Mouse (Mus musculus) limb, embryonic 11.5 days (tissue): ENCODE results near the gene Adamts7. TPM values are rescaled to one million over a fixed set of nuclear protein-coding genes. Genes with fewer than 3 reads are reported as not detected.

Source experiments
- ATAC-seq: fragments of 200-750 bp; cut with Nextera tagmentation; 2 replicates; pipeline ENCODE4 v1.8.0; 2017; ENCODE audit warnings: low read depth; ENCODE audit not compliant: insufficient number of reproducible peaks, low FRiP score, low TSS enrichment
- DNase-seq: peaks from one replicate; pipeline ENCODE4 v3.0.0-alpha.2; 2015; ENCODE audit warnings: low spot score
- H3K27ac ChIP-seq: fragments of 300-500 bp; sonication (generic); replicated peaks from 2 replicates; pipeline ENCODE4 v1.5.1; 2014; ENCODE audit warnings: low read depth, mild to moderate bottlenecking, low read length
- H3K27me3 ChIP-seq: fragments of 300-500 bp; sonication (generic); 2 replicates; pipeline ENCODE4 v1.6.1; 2014; ENCODE audit warnings: mild to moderate bottlenecking, low read length, mixed read lengths; ENCODE audit not compliant: control insufficient read depth, insufficient read depth
- H3K36me3 ChIP-seq: fragments of 300-500 bp; sonication (generic); 2 replicates; pipeline ENCODE4 v1.6.1; 2014; ENCODE audit warnings: mild to moderate bottlenecking, low read length, moderate library complexity, mixed read lengths; ENCODE audit not compliant: control insufficient read depth, insufficient read depth
- H3K4me1 ChIP-seq: fragments of 300-500 bp; sonication (generic); 2 replicates; pipeline ENCODE4 v1.6.1; 2014; ENCODE audit warnings: low read length, mixed read lengths; ENCODE audit not compliant: control insufficient read depth, insufficient read depth
- H3K4me2 ChIP-seq: fragments of 300-500 bp; sonication (generic); 2 replicates; pipeline ENCODE4 v1.6.1; 2014; ENCODE audit warnings: low read depth, mild to moderate bottlenecking, moderate library complexity; ENCODE audit not compliant: severe bottlenecking
- H3K4me3 ChIP-seq: fragments of 300-500 bp; sonication (generic); 2 replicates; pipeline ENCODE4 v1.5.1; 2014; ENCODE audit warnings: low read depth, low read length
- H3K9ac ChIP-seq: fragments of 300-500 bp; sonication (generic); 2 replicates; pipeline ENCODE4 v1.6.1; 2014; ENCODE audit warnings: mild to moderate bottlenecking, low read length
- H3K9me3 ChIP-seq: fragments of 300-500 bp; sonication (generic); 2 replicates; pipeline ENCODE4 v1.6.1; 2016; ENCODE audit warnings: low read length; ENCODE audit not compliant: control insufficient read depth
- WGBS: fragments of 180-500 bp; shearing (Covaris S2); extraction: QIAGEN DNeasy Blood & Tissue Kit; methylation state at CpG from one replicate; pipeline ENCODE4 v1.1.7; 2014; 5-methylcytosine and 5-hydroxymethylcytosine counted together
- polyA plus RNA-seq: library from polyadenylated mRNA; unstranded; fragments of >200 nt; fragmentation: Nextera tagmentation; extraction: Ambion mirVana; gene quantifications from 2 replicates; pipeline ENCODE4 v1.2.1, GENCODE M21; 2014

Gene Adamts7
- polyA plus RNA-seq, 1 experiment from 2014 or later = 12.7 TPM

DNA sequence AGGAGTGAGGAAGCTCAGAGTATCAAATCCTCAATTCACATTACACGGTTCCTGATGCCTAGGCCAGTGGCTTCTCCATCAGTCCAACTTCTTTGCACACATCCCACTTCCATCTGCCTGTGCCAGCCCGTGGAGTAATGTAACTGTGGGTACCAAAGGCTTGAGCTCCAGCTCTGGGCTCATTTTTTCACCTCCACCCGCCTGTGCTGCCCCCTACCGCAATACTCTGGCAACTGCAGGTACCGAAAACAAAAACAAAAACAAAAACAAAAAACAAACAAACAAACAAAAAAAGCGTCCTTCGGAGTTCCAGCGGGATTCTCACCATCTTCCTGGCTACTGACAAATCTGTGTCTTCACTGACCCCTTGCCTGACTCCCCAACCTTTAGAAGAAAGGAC is 27.4 kb upstream of the Adamts7 start:
- Histone ChIP-seq H3K27me3 (no peaks in the 10 kb centered on the region), H3K4me3 (no peak overlapping the region), H3K36me3 (no peaks in the 10 kb centered on the region), H3K9me3 (no peaks in the 10 kb centered on the region), H3K9ac (no peak overlapping the region), H3K4me1 (no peaks in the 10 kb centered on the region), H3K4me2 (no peak overlapping the region), H3K27ac (no peak overlapping the region)
- WGBS = 79% methylated on average over 8 of the region's 8 CpGs
- ATAC-seq (no peak), DNase-seq (no peak)

DNA sequence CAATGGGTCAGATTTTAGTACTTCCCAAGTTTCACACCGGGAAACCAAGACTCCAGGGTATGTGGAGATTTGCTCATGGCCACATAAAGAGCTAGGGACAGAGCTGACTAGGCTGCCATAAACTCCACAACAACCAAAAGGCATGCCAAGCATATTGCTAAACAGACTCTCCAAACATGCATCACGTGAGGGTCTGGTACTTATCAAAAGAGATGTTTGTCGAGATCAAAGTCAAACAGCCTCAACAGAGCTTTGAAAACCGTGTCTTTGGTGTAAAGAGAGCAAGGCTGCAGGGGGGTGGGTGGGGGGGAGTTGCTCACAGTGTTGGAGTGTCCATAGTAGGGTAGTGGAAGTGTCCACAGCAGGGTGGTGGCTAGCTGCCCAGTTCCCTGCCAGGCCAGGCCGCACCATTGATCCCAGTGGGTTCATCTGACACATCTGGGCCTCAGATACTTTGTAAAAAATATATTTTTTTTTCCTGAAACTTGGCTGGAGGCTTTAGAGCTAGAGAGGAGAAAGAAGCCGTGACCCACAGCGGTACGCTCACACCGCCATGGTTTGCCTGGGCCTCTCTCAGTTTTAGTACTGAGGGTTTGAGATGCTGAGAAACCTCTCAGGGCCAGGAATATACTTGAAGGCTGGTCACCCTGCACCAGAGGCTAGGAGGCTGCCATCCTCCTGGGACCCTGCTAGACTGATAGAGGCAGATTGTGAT is 26.7 kb upstream of the Adamts7 start:
- H3K4me3 ChIP-seq = no peak overlapping the region
- DNase-seq (no peak), ATAC-seq (no peak)
- H3K27ac ChIP-seq = no peak overlapping the region
- 69% methylated on average over 9 of the region's 9 CpGs for WGBS
- no peaks in the 10 kb centered on the region for H3K36me3 ChIP-seq
- H3K9me3 ChIP-seq = no peaks in the 10 kb centered on the region
- no peaks in the 10 kb centered on the region for H3K27me3 ChIP-seq
- H3K9ac ChIP-seq = no peak overlapping the region
- no peak overlapping the region for H3K4me2 ChIP-seq
- no peaks in the 10 kb centered on the region for H3K4me1 ChIP-seq

DNA sequence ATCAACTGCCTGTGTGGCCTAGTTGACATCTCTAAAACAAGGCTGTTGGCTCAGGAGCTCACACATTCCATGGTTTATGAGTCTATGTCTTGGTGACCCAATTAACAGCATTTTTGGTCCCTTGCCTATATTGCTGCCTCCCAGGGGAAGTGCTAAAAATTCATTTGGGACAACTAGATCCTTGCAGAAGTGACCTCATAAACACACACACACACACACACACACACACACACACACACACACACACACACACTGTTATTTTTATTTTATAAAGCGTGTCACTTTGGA is 26.2 kb upstream of the Adamts7 start:
- Histone ChIP-seq H3K27ac (no peak overlapping the region), H3K4me1 (no peaks in the 10 kb centered on the region), H3K36me3 (no peaks in the 10 kb centered on the region), H3K9me3 (no peaks in the 10 kb centered on the region), H3K4me3 (no peak overlapping the region), H3K9ac (no peak overlapping the region), H3K4me2 (no peak overlapping the region), H3K27me3 (no peaks in the 10 kb centered on the region)
- DNase-seq (no peak), ATAC-seq (no peak)
- WGBS = 91% methylated on average over 1 of the region's 1 CpGs

DNA sequence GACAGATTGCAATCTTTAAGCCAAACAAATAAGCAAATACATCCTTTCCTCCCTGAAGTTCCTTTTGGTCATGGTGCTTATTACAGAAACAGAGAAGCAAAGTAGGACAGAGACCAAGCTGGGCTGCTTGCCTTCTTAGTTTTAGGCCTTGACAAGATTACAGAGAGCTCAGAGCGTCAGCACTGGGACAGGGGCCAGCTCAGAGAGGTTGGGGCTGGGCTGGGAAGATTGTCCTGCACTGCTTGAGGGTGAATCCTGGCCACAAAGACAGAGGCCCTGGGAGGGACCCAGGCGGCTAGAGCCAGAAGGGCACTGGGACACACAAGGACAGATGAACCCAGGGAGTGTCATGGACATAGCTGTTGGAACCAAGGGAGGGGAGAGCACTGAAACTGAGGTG is 17.1 kb upstream of the Adamts7 start:
- DNase-seq = no peak
- WGBS = 39% methylated on average over 2 of the region's 2 CpGs

DNA sequence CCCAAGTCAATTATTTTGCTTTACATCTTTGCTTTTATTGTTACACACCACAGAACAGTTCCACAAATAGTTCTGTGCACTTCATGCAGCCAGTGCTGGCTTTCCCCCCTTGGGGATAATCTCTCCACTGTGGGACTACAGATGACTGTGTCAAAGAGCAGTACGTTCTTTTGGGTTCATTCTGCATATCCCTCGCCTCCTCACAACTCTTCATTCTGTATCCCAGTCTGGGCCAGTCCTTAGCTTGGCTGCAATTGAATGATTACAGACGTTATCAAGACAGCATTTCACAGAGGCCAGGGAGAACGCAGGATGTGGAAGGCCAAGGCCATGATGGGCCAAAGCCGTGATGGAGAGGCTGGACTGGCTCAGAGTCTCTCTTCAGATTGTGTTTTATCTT is 16.0 kb upstream of the Adamts7 start:
- no peak overlapping the region for H3K4me2 ChIP-seq
- DNase-seq (no peak), ATAC-seq (no peak)
- 81% methylated on average over 5 of the region's 5 CpGs for WGBS
- no peaks in the 10 kb centered on the region for H3K27me3 ChIP-seq
- H3K9ac ChIP-seq = no peak overlapping the region
- H3K4me1 ChIP-seq = no peaks in the 10 kb centered on the region
- no peaks in the 10 kb centered on the region for H3K9me3 ChIP-seq
- H3K27ac ChIP-seq = no peak overlapping the region
- H3K4me3 ChIP-seq = no peak overlapping the region
- H3K36me3 ChIP-seq = no peaks in the 10 kb centered on the region

More for the DNA sequence above, 17.1 kb upstream of the Adamts7 start:
- H3K27ac ChIP-seq = no peak overlapping the region
- H3K9ac ChIP-seq = no peak overlapping the region
- no peaks in the 10 kb centered on the region for H3K27me3 ChIP-seq
- no peaks in the 10 kb centered on the region for H3K9me3 ChIP-seq
- no peaks in the 10 kb centered on the region for H3K36me3 ChIP-seq
- H3K4me2 ChIP-seq = no peak overlapping the region
- ATAC-seq = no peak
- no peaks in the 10 kb centered on the region for H3K4me1 ChIP-seq
- no peak overlapping the region for H3K4me3 ChIP-seq

DNA sequence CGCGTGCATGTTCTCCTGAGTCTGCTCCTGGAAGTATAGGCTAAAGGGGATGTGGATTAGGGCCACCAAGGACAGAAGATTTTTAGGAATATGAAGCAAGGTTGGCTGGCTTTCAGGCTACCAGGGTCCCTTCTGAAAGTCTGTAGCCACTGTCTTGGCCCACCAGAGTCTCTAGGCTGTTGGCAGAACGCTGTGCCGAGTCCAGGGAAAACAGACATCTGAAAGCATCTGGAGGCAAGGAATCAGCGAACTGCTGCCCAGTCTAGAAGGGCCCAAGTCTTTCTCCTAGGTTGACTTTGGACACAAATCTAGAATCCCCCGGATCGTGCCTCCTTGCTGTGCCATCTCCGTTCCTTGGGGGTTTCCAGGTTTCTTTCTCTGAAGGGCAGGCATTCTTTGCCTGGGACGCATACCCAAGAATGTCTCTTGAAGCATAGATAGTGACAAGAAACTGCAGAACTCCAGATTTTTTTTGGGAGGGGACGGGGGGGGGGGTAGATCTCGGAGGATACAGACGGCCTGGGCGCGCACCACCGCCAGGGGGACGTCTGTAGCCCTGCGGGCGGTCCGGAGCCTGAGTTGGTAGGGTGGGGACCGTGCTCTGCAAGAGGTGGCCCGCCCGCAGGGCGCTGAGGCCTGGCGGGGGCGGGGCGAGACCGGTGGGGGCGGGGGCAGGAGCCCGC is 485 bp upstream of the Adamts7 start:
- H3K4me3 ChIP-seq = peak overlapping the region; percentile 54
- DNase-seq (peak; percentile 74), ATAC-seq (peak; percentile 78)
- no peaks in the 10 kb centered on the region for H3K9me3 ChIP-seq
- H3K27ac ChIP-seq = no peak overlapping the region; the same call in 1 of the 2 replicates
- H3K9ac ChIP-seq = peak overlapping the region; percentile 81
- H3K36me3 ChIP-seq = no peaks in the 10 kb centered on the region
- WGBS = 10% methylated on average over 18 of the region's 29 CpGs
- peaks cover 4% of the 10 kb centered on the region; the same call in 1 of the 2 replicates for H3K4me1 ChIP-seq
- H3K4me2 ChIP-seq = peak overlapping the region; percentile 77
- H3K27me3 ChIP-seq = no peaks in the 10 kb centered on the region

DNA sequence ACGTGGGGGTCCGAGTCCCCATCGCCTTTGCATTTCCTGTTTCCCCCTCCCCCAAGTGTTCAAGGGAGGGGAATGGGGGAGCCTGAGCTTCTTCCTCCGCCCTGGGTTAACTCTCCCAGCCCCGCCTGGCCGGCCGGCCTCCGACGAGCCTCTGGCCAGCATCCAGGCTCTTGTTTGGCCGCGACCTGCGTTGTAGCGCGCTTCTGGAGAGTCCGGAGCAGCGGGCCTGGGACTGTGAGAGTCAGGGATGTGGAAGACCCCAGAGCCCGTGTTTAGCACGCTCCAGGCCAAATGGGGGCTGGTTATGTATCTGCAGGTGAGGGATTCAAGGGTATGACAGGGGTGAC is 853 bp downstream of the Adamts7 start:
- no peaks in the 10 kb centered on the region for H3K36me3 ChIP-seq
- H3K4me1 ChIP-seq = peaks cover 4% of the 10 kb centered on the region; the same call in 1 of the 2 replicates
- peak overlapping the region; percentile 54 for H3K4me3 ChIP-seq
- H3K9me3 ChIP-seq = no peaks in the 10 kb centered on the region
- H3K4me2 ChIP-seq = peak overlapping the region; percentile 77
- DNase-seq = no peak
- ATAC-seq = peak; percentile 58
- H3K27ac ChIP-seq = no peak overlapping the region
- under 1% methylated on average over 17 of the region's 18 CpGs for WGBS
- peak overlapping the region; percentile 81 for H3K9ac ChIP-seq
- no peaks in the 10 kb centered on the region for H3K27me3 ChIP-seq

DNA sequence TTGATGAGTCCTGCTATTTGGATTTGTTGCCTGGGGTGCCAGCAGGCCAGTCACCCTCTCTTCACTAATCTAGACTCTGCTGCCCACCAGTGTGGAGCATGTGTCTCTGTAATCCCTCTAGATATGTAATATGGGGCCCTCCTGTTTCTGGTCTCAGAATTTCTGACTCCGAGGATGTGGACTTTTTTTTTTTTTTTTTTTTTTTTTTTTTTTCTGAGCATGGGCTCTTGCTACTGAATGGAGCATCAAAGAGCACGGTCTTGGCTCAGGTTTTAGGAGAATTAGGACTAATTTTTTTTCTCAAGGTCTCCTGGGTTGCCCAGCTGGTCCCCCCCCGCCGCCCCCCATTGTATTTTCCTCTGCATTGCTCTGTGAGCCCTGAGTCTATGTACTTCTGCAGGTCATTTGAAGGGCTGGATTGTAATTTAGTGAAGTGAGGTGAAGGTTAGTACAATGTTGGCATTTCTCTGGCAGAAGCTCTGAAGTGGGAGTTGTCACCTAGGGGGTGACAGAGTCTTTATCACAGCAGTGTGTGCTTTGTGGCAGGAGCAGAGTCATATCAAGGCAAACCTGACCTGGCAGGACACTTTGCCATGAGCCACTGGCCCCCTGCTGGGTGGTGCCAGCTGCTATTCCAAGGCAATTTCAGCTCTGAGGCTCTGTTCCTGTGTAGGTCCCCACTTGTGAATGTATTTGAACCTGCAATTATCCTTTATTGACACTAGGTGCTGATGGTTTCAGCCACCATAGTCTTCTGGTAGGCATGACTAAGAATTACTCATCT is 2.0 kb downstream of the Adamts7 start:
- Histone ChIP-seq H3K27me3 (no peaks in the 10 kb centered on the region), H3K9me3 (no peaks in the 10 kb centered on the region), H3K36me3 (no peaks in the 10 kb centered on the region), H3K27ac (no peak overlapping the region), H3K9ac (no peak overlapping the region), H3K4me1 (peaks cover 4% of the 10 kb centered on the region; the same call in 1 of the 2 replicates), H3K4me2 (peak overlapping the region; percentile 77; the same call in 1 of the 2 replicates), H3K4me3 (no peak overlapping the region)
- DNase-seq = no peak
- WGBS = 49% methylated on average over 4 of the region's 4 CpGs
- ATAC-seq = no peak
